Mouse (Mus musculus): ENCODE data around the gene Cutal. TPM values are rescaled to one million over a fixed set of nuclear protein-coding genes. Genes with fewer than 3 reads are reported as not detected.

The Cutal gene
- polyA plus RNA-seq, 1 experiment from 2014 or later, result 11.8 TPM

GRCm38 (mm10) chr2:34937460-34937859, 63.3 kb downstream of the Cutal start:
- no peak for ATAC-seq
- Histone ChIP-seq H3K27ac (ENCODE audit: low read length) (no peak overlapping the region), H3K4me2 (ENCODE audit: low read depth, low read length) (no peak overlapping the region), H3K36me3 (ENCODE audit: control insufficient read depth, insufficient read depth, low read length) (no peaks in the 10 kb centered on the region), H3K9me3 (ENCODE audit: control insufficient read depth, low read length) (no peaks in the 10 kb centered on the region), H3K9ac (ENCODE audit: low read depth, low read length) (no peak overlapping the region), H3K4me3 (ENCODE audit: low read length) (no peak overlapping the region), H3K4me1 (ENCODE audit: control insufficient read depth, insufficient read depth, low read length) (0 out of 2 replicates have a peak, but pooled peaks cover 3% of the 10 kb centered on the region), H3K27me3 (replicated peaks; ENCODE audit: control insufficient read depth, insufficient read depth, low read length) (no peaks in the 10 kb centered on the region)
- 8% methylated on average over 5 of the region's 5 CpGs for WGBS

GRCm38 (mm10) chr2:34938269-34939208, 64.3 kb downstream of the Cutal start:
- Histone ChIP-seq H3K36me3 (ENCODE audit: control insufficient read depth, insufficient read depth, low read length) (no peaks in the 10 kb centered on the region), H3K27ac (ENCODE audit: low read length) (no peak overlapping the region), H3K9me3 (ENCODE audit: control insufficient read depth, low read length) (no peaks in the 10 kb centered on the region), H3K4me1 (ENCODE audit: control insufficient read depth, insufficient read depth, low read length) (0 out of 2 replicates have a peak, but pooled peaks cover 3% of the 10 kb centered on the region), H3K4me3 (ENCODE audit: low read length) (no peak overlapping the region), H3K27me3 (replicated peaks; ENCODE audit: control insufficient read depth, insufficient read depth, low read length) (no peaks in the 10 kb centered on the region), H3K9ac (ENCODE audit: low read depth, low read length) (no peak overlapping the region), H3K4me2 (ENCODE audit: low read depth, low read length) (no peak overlapping the region)
- no peak for ATAC-seq
- WGBS, result 74% methylated on average over 8 of the region's 8 CpGs

- WGBS, result 84% methylated on average over 5 of the region's 5 CpGs
- no peak for ATAC-seq
Measured at GRCm38 (mm10) chr2:34940246-34940645, 66.0 kb downstream of the Cutal start.

GRCm38 (mm10) chr2:34941061-34941675, 67.0 kb downstream of the Cutal start:
- ATAC-seq, result no peak
- Histone ChIP-seq H3K4me1 (ENCODE audit: control insufficient read depth, insufficient read depth, low read length) (0 out of 2 replicates have a peak, but pooled peaks cover 6% of the 10 kb centered on the region), H3K4me3 (ENCODE audit: low read length) (no peak overlapping the region), H3K9me3 (ENCODE audit: control insufficient read depth, low read length) (no peaks in the 10 kb centered on the region), H3K27me3 (replicated peaks; ENCODE audit: control insufficient read depth, insufficient read depth, low read length) (no peaks in the 10 kb centered on the region), H3K9ac (ENCODE audit: low read depth, low read length) (no peak overlapping the region), H3K4me2 (ENCODE audit: low read depth, low read length) (no peak overlapping the region), H3K36me3 (ENCODE audit: control insufficient read depth, insufficient read depth, low read length) (no peaks in the 10 kb centered on the region), H3K27ac (ENCODE audit: low read length) (no peak overlapping the region)
- WGBS, result 73% methylated on average over 11 of the region's 11 CpGs

More at GRCm38 (mm10) chr2:34940246-34940645, 66.0 kb downstream of the Cutal start:
- no peak overlapping the region for H3K27ac ChIP-seq (ENCODE audit: low read length)
- no peaks in the 10 kb centered on the region for H3K9me3 ChIP-seq (ENCODE audit: control insufficient read depth, low read length)
- H3K36me3 ChIP-seq (ENCODE audit: control insufficient read depth, insufficient read depth, low read length), result no peaks in the 10 kb centered on the region
- H3K4me2 ChIP-seq (ENCODE audit: low read depth, low read length), result no peak overlapping the region
- no peak overlapping the region for H3K9ac ChIP-seq (ENCODE audit: low read depth, low read length)
- H3K27me3 ChIP-seq (replicated peaks; ENCODE audit: control insufficient read depth, insufficient read depth, low read length), result no peaks in the 10 kb centered on the region
- H3K4me1 ChIP-seq (ENCODE audit: control insufficient read depth, insufficient read depth, low read length), result 0 out of 2 replicates have a peak, but pooled peaks cover 6% of the 10 kb centered on the region
- H3K4me3 ChIP-seq (ENCODE audit: low read length), result no peak overlapping the region

Other genes with a start within 250 kb of the Cutal start
- gene Gapvd1, start 119.2 kb upstream of the Cutal start, polyA plus RNA-seq (2015; fragmentation: Nextera tagmentation; extraction: Ambion mirVana), result 56.6 and 61.3 TPM in 2 replicates
- 991 and 1,092 TPM in 2 replicates for gene Hspa5, start 102.4 kb upstream of the Cutal start, polyA plus RNA-seq (2015; fragmentation: Nextera tagmentation; extraction: Ambion mirVana)
- gene Rabepk, start 74.5 kb upstream of the Cutal start, polyA plus RNA-seq (2015; fragmentation: Nextera tagmentation; extraction: Ambion mirVana), result 40.9 and 47.0 TPM in 2 replicates
- 60.0 and 61.2 TPM in 2 replicates for gene Fbxw2, start 48.1 kb upstream of the Cutal start, polyA plus RNA-seq (2015; fragmentation: Nextera tagmentation; extraction: Ambion mirVana)
- not detected in 2 replicates for gene Gm34653, start 41.4 kb upstream of the Cutal start, polyA plus RNA-seq (2015; fragmentation: Nextera tagmentation; extraction: Ambion mirVana)
- gene Psmd5, start 572 bp downstream of the Cutal start, polyA plus RNA-seq (2015; fragmentation: Nextera tagmentation; extraction: Ambion mirVana), result 100 and 103 TPM in 2 replicates
- 6.0 and 6.7 TPM in 2 replicates for gene Phf19, start 39.6 kb downstream of the Cutal start, polyA plus RNA-seq (2015; fragmentation: Nextera tagmentation; extraction: Ambion mirVana)
- 2.9 and 3.5 TPM in 2 replicates for gene Traf1, start 87.4 kb downstream of the Cutal start, polyA plus RNA-seq (2015; fragmentation: Nextera tagmentation; extraction: Ambion mirVana)
- 0.72 and 1.2 TPM in 2 replicates for gene Hc, start 187.0 kb downstream of the Cutal start, polyA plus RNA-seq (2015; fragmentation: Nextera tagmentation; extraction: Ambion mirVana)
- 0.39 and 0.87 TPM in 2 replicates for gene AI182371, start 227.1 kb downstream of the Cutal start, polyA plus RNA-seq (2015; fragmentation: Nextera tagmentation; extraction: Ambion mirVana)
- gene Cntrl, start 235.1 kb downstream of the Cutal start, polyA plus RNA-seq (2015; fragmentation: Nextera tagmentation; extraction: Ambion mirVana), result 15.7 and 17.3 TPM in 2 replicates

Data from intestine, embryonic 16.5 days (tissue).